Mouse (Mus musculus) gastrocnemius, adult 18-20 months (tissue): Measurements from ENCODE around the gene Slc25a4. TPM values are rescaled to one million over a fixed set of nuclear protein-coding genes. Genes with fewer than 3 reads are reported as not detected.
"Not testable (repeated sequence)": the region's sequence is repeated elsewhere in the genome, so short reads cannot be mapped to it uniquely, and the experiment has no call there.

ENCODE experiments used
- DNase-seq: peaks from one replicate; pipeline ENCODE4 v3.0.0; 2021; ENCODE audit warnings: low spot score
- long read RNA-seq, 2 experiments: library from polyadenylated mRNA; stranded (forward); transcript quantifications; one replicate each; pipeline ENCODE4 v2.0.0; 2021
- total RNA-seq, 2 experiments: library from RNA; stranded (reverse); gene quantifications; 2 replicates each; pipeline ENCODE4 v1.2.3; 2021

The Slc25a4 gene
- total RNA-seq = 1,000 to 10,000 TPM; 2,853 to 2,971 TPM
- long read RNA-seq, experiment 1, transcript Slc25a4-201 (4 exons, 1,925 nt) = major isoform, 9,956 of 11,972 reads
- long read RNA-seq, experiment 1, partial matches to known transcripts = 1,977 of 11,972 reads
- long read RNA-seq, experiment 1, other reads (novel, unspliced or antisense) = 39 of 11,972 reads
- long read RNA-seq, experiment 2, transcript Slc25a4-201 (4 exons, 1,925 nt) = major isoform, 7,500 of 9,244 reads
- long read RNA-seq, experiment 2, partial matches to known transcripts = 1,704 of 9,244 reads
- long read RNA-seq, experiment 2, other reads (novel, unspliced or antisense) = 39 of 9,244 reads

DNA sequence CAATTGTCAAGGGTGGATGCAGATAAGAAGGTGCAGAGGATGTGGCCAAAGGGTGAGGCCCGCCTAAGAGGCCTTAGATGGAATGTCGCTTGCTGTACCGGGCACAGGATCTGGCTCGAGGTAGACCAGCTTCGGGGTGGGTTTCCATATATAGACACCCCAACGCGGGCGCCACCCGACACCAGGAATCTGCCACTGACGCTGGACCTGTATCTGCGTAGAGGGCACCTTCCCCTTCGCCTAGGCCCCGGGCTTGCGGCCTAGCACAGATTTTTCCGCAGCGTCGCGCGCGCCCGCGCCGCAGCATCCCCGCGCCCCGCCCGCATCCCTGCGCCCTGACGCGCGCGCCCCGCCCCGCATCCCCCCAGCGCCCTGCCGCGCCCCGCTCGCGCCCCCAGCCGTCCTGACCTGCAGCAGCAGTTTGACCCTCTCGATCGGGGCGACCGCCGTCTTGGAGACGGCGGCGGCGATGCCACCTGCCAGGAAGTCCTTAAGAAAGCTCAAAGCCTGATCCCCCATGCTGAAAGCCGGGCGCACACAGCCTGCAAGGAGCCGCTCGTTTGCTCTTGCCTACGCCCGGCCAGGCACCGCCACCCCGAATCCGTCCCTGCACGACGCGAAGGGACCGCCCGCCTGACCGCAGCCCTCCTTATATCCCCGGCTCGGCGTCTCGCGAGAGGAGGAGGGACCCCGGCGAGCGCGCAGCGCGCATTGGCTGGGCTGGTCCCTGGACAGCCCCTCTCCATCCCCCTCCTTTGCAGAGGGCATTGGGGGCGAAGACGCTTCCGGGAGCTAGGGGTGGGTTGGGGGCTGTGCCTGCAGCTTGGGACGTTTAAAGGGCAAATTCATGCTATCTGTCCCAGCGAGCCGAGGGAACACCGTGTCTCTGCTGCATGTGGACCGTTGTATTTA is at the start of gene Slc25a4:
Gene Slc25a4, minus strand, starts transcription at position 881 of the 912 bp plus-strand sequence.
- peak; percentile 98 for DNase-seq

DNA sequence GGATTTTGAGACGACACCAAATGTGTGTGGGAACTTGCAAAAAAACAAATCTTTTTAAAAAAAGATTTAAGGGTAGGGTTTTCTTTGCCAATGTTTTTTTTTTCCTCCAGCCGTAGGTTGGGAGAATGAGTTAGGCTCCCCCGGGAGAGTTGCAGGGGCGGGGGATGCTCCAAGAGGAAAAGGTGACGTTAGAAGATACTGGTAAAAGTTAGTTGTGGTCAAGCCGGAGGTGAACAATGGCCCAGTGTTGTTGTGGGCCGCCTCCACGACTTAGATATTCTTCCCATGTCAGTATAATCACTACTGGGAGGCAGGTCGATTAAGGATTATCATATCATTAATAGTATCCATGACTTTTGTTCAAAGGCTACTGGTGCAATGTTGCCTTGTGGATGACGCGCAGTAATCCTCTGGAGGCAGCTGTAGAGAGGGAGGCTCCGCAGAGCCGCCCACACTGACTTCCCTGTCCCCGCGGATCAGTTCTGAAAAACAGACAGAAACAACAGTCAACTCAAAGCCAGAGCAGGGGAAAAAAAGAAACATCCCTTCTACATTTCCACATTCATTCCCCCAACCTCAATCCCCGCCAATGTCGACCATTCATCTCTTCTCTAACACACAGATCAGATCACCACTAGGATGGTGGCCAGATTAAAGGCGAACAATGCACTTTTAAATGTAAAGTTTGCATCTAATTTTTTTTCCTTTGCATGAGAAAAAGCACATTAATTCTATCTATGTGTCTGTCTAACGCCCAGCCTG is 47.0 kb upstream of the Slc25a4 start:
- no peak for DNase-seq

DNA sequence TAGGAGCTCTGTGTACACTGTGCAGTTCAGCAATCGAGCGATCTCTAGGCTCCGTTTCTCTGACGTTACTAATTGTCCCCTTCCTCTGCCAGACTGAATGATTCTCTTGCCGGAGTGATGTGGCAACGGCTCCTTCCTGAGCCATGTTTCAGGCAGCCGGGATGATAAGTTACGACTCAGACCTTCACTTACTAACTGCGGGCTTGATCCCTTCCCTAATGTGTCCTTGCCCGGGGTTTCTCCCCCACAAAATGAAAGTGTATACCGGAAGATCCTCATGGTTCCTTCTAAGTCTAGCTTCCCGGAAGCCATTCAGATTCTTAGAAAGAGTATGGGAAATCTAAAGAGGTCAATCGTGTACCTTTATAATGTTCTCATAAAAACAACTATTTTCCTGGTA is 41.4 kb upstream of the Slc25a4 start:
- DNase-seq = no peak

DNA sequence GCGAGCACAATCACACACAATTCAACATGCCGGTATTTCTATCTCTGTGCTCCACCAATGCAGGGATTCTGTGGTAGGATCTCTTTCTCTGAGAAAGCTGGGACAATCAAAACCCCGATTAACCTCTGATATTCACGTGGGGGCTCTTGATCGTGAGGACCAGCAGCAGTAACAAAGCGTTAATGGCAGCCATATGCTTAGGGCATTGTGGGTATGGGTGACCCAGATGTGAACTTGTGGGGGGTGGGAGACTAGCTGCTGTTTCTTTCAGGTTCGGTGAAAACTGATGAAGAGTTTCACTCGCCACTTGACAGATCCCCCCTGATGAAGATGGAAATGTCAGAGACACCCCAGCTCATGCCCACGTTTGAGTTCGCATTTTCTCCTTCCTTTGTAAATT is 40.5 kb upstream of the Slc25a4 start:
- DNase-seq = no peak

DNA sequence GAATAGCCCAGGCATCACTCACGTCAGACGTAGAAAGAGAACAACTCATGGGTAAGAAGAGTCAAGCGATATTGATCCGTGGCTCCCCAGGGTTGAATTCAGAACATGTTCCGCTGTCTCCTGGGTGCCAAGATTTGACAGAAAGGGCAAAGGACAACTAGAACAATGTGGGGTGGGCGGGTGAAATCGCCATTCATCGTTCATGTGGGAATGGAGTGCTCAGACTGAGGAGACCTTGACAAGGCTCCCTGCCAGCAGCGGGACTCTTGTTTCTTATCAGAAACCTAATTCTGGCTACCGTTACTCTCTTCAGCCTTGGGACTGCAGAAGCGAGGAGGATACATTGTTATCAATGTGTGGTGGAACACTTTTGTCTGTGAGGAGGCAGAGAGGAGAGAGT is 35.3 kb upstream of the Slc25a4 start:
- no peak for DNase-seq

DNA sequence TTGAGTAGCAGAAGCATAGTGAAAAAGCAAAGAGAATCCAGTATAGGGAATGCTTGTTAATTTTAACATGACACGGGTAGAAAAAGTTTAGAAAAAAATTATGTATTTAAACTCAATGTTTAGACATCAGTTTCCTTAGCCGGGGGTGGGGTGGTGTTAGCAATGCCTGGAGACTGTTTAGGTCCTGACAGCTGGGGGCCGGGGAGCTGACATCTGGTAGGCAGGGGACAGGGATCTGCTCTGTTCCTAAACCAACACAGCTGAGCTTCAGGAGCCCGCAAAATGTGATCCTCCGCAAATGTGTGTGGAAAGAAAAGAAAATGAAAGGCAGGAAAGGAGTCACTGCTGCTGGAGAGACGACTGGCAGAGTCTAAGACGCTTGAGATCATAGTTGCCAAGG is 31.9 kb upstream of the Slc25a4 start:
- no peak for DNase-seq

DNA sequence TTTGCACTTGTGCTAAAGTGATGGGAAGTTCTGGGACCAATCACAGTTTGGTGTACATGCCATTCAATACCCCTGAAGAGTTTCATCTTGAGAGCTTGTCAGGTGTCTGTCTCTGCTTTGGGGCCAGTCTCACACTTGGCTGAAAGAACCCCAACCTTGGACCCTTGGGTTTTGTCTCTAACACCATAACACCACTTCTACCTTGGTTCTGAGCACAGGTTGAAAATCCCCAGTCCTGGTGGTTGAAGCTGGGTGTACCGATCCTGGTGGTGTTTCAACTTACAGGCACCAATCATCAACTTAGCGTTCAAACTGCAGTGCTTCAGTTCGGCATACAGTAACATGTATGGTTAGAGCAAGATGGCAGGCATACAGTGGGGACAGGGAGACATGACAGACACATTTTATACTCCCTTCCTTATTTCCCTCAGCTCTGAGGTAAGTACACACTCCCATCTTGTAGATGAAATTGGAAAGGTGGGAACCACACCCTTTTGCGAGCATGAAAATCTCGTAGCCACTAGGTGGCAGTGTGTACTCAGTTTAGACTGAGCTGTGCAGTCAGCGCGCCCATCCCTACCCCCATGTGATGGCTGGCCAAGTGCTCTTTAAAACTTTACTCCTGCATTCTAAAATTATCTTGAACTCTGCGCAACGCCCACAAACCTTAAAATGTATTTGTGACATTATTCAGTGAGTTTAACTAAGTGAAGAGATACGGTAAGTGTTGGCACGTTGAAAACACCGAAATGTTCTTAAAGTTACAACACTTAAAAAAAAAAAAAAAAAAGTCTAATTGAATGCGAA is 30.7 kb upstream of the Slc25a4 start:
- DNase-seq = peak; percentile 77

DNA sequence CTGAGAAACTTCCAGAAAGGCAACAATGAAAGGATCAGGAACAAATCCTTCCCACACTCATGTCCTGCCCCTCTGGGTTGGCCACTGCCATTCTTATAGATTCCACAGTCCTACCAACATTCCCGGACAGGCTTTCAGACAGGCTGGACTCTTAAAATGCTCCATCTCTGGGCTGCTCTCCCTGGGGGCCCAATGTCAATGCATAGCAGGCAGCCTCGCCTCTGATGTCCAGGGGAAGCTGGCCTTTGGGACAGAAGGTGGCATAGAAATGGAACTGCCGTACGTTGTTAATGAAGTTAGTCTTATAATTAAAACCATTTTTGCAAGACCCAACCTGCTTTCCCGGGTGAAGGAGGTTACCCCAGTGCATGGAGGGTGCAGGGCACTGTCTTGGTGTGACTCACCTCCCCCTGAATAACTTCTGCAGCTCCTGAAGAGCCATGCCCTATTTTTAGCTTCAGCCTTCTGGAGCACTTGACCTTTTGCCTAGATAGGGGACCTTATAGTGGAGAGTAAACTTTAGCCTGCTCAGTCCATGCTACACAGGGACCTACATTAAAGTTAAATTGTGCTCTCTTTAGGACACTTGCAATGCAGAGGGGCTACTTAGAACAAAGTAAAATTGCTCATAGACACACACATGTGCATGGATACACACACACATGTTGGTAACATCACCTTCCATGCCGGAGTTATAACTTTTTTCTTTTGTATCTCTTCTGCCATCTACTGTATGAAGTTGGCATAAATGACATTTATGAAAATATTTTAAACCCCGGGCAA is 25.5 kb upstream of the Slc25a4 start:
- DNase-seq = peak; percentile 66

DNA sequence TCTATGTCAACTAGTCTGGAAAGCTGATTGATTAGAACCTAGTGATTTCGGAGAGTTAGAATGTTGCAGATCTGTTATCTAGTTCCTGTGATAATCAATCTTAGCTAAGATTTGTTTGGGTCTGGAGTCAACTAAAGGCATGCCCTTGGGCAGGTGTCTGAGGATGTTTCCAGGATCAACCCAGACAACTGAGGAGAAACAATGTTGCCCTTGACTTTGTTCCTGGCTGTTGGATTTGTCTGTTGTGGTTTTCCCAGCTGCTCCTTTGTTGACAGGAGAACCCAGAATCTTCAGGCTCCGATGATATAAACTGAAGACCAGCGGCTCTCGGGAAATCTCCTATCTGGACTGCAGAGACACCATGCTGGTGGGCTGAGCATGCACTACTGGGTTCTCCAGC is 23.7 kb upstream of the Slc25a4 start:
- DNase-seq = no peak

DNA sequence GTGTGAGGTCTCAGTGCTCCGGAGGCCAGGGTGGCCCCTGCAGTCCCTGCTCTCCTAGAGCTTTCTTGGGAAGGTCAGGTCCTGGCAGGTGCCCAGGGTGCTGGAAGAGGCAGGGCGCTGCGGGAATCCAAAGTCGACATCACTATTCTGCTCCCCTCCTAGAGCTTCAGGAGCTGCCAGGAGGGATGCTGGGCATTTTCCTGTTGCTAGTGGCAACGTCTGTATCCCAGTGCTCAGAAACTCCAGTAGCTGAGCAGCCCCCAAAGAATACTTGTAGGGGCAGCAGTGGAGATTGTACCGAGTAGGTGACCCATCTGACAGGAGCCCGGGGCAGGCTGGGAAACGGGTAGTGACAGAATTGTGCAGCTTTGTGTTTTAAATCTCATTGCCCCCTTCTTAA is 21.7 kb upstream of the Slc25a4 start:
- no peak for DNase-seq

DNA sequence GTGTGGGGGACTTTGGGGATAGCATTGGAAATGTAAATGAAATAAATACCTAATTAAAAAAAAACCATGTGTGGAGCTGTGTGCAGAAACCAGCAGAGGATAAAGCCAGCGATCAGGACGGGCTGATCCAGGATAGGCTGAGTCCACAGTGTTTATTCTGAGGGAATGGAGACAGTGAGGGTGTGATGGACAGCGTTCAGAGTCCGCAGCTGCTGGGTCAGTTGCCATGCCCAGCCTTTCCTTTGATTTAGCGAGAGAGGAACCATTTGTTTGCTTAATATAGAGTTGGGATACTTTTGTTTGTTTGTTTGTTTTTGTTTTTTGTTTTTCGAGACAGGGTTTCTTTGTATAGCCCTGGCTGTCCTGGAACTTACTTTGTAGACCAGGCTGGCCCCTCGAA is 20.9 kb upstream of the Slc25a4 start:
- not testable (repeated sequence) for DNase-seq

DNA sequence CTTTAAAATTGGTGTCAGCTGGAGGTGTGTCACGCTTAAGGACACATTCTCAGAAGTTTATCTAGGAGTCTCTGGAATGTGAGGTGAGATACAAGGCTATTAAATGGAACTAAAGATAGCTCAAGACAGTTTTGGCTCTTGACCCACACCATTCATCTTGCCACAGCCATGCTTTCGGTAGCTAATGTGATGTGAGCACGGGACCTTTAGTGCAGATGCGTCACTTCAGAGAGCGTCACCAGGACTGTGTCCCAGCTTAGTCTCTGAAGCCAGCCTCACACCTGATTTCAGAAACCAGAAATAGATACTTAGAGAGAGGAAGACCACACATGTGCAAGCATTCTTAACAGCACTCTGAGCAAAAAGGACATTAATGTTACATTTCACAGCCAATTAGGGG is 15.5 kb upstream of the Slc25a4 start:
- DNase-seq = no peak

DNA sequence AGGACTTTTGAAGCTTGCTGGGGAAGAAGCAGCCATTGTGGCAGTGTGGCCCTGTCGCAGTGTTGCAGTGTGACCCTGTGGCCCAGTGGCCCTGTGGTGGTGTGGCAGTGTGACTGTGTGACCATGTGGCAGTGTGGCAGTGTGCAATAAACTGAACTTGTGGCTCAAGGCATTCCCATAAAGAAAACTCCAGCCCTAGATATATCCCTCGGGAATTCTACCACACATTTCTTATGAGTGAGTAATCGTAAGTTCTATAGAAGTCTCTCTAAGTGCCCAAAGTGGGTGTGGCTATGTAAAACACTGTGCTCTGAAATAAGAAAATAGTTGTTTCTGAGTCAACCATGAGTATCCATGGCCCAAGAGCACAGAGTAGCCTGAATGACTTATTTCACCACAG is 14.4 kb upstream of the Slc25a4 start:
- no peak for DNase-seq

DNA sequence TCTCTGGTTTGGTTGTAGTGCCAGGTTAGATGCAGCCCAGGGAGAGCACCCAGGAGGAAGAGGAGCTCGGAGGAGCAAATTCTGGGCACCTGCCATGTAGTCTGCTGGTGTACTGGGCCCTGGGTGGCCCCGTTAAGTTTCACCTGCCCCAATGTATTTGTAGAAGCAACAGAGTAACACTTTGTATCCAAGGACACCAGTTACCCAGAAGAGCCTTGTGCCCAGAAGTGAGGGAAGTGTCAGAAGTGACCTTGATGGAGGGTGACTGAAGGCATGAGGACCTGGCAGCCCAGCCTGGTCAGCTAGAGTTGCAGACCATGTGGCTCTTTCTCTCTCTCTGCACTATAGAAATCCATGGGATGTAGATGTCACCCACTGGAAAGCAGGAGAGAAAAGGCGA is 9.5 kb upstream of the Slc25a4 start:
- DNase-seq = peak; percentile 60

DNA sequence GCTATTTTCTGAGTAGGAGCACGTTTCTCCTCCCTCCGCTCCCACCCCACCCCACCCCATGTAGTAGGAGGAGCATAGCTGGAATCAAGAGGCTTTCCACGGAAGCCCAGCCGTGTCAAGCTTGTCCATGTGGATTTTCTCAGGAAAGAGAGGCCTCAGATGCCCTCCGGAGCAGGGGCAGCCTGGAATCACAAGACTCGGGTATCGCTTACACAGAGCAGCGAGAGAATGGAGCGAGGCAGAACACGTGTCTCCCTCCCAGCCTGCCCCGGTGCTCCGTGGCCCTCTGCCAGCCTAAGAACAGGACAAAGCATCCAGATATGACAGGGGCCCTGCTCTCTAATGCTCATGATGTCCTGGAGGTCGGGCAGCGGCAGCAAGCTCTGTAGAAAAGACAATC is 5.8 kb upstream of the Slc25a4 start:
- DNase-seq = peak; percentile 80

DNA sequence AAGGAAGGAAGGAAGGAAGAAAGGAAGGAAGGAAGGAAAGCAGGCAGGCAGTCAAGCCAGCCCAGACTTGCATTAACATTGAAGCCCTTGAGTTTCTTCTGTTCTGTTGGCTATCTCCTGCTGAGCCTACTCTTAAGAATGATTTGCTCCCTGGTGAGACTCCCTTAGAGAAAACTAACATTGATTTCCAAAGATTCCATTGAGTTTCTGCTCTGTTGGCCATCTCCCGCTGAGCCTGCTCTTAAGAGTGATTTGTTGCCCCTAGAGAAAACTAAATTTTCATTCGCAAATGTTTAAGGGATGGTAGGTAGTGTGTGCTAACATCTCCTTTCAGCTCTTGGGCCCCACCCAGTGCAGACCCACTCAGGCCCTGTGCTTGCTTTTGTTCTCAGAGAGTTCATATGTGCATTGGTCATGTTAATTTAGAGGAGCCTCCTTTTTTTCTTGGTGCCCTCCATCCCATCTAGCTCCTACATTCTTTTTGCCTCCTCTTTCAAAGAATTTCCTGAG is 2.9 kb upstream of the Slc25a4 start:
- no peak for DNase-seq

DNA sequence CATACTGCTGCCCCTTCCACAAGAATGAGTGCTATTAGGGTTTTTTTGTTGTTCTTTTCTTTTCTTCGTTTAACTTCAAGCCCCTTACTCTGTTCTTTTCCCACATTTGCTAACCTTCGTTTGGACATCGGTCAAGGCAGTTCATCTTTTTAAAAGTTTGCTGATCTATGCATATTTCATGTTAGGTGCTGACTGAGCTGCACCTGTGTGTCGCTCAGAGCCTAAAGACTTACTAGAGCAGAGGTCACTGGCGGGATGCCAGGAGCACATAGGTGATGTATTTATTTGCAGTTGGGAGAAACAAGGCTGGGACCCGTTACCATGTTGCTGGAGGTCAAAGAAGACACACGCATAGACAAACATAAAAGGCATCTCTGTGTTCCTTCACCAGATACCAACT is 1.1 kb upstream of the Slc25a4 start:
- DNase-seq = peak; percentile 36

DNA sequence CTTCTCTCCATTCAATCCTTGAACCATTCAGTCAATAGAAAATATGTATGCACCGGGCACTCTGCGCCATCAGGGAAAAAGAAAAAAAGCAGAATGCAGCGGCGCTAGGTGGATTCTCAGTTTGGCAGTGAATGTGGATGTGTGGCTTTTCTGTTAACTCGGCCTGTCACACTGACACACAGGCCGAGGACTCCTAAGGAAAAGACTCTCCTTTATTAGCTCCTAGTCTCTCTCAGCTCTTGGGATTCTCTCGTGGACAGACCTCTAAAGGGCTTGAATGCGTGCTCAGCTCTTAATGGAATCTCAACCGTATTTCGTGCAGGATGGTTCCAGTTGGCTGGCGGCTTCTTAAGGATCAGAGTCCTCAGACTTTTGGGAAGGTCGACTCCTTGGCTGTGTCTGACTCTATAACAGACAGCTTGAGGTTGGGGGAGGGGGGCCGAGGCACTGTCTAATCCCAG is 557 bp upstream of the Slc25a4 start:
- DNase-seq = peak; percentile 37

DNA sequence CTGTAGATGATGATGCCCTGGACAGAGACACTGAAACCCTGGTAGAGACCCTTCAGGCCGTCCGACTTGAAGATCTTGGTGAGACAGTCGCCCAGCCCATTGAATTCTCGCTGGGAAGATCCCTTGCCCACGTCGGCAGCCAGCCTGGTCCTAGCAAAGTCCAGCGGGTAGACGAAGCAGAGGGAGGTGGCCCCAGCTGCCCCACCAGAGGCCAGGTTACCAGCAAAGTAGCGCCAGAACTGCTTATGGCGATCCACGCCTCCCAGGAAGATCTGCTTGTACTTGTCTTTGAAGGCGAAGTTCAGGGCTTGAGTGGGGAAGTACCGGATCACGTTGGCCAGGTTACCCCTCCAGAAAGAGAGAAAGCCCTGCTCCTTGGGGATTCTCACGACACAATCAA is 2.0 kb downstream of the Slc25a4 start:
- no peak for DNase-seq

DNA sequence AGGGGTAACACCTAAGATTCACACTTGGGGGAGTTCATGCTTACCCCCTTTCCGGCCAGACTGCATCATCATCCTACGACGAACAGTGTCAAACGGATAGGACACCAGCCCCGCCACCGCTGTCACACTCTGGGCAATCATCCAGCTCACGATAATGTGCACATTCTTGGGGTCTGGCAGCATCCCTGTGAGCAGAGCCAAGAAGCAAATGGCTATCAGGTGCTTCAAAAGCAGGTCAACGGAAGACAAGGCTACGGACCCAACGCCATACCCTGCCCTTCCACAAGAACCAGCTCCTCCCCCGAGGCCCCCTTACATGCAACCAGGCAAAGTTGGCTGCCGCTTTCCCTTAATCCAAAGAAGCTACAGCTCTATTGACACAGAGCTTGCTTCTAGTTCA is 2.7 kb downstream of the Slc25a4 start:
- peak; percentile 88 for DNase-seq
